Mouse (Mus musculus): ENCODE data around the gene Ccar1.

- TF ChIP-seq CTCF (IDR thresholded peaks at IDR 0.05; ENCODE audit: low read depth) = peak; percentile 34; the same call in 1 of the 2 replicates
- 0 out of 2 replicates have a peak, but pooled peaks have one; percentile 7 for TF ChIP-seq EP300 (IDR thresholded peaks at IDR 0.05; ENCODE audit: low read depth)
Measured at GRCm38 (mm10) chr10:62792177-62793090, at the start of gene Ccar1.

Data from liver, postnatal 0 days (tissue).